Mouse (Mus musculus): Measurements from ENCODE around the gene Rps19bp1.

The Rps19bp1 gene

GRCm38 (mm10) chr15:80219705-80220657 is 44.1 kb downstream of the Rps19bp1 start:
- in situ Hi-C loops (cut with MboI, MseI), result loop anchor here (5.0 kb wide), 1 partner anchor 88 kb away; the partner anchor contains the start of gene Tab1

- in situ Hi-C loops (cut with MboI, MseI), result loop anchor here (5.0 kb wide), 1 partner anchor 87 kb away; the partner anchor contains the start of gene Tab1
Measured at GRCm38 (mm10) chr15:80219211-80219610, 44.9 kb downstream of the Rps19bp1 start.

GRCm38 (mm10) chr15:80217476-80217875 is 46.6 kb downstream of the Rps19bp1 start:
- in situ Hi-C loops (cut with MboI, MseI), result loop anchor here (5.0 kb wide), 1 partner anchor 85 kb away; the partner anchor contains the start of gene Tab1

GRCm38 (mm10) chr15:80216480-80216820 is 47.7 kb downstream of the Rps19bp1 start:
- in situ Hi-C loops (cut with MboI, MseI), result loop anchor here (5.0 kb wide), 1 partner anchor 84 kb away; the partner anchor contains the start of gene Tab1

GRCm38 (mm10) chr15:80215716-80216479 is 48.2 kb downstream of the Rps19bp1 start:
- in situ Hi-C loops (cut with MboI, MseI), result loop anchor here (5.0 kb wide), 1 partner anchor 84 kb away; the partner anchor contains the start of gene Tab1

GRCm38 (mm10) chr15:80213688-80214087 is 50.4 kb downstream of the Rps19bp1 start:
- in situ Hi-C loops (cut with MboI, MseI), result no loop called here
